Mouse (Mus musculus): ENCODE measurements at regions not wholly inside any gene's neighbourhood (a gene's known extent, or its start where the extent isn't known, plus 50 kb on each side); places are given as distances from the start of the nearest gene placed in this dataset.

DNA sequence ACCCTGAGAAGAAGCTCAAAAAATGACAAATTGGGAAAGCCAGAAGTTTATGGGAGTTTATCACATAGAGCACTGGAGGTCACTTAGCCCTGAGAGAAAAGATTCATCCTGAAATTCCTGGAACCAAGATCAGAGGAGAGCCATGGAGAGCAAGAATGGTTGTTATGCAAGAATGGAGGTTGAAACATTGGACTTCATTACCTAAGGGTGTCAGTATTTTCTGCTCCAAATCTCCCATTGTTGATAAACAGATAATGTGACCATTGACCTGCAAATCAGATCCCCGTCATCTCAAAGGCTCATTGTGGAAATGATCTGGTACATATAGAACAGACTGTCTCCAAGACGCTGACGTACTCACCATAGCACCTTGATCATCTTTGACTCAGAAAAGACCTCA lies 1477.6 kb upstream of the Slc10a2 start:
- peak; percentile 98 for DNase-seq (ENCODE audit: low read depth)

- peak; percentile 90 for DNase-seq (ENCODE audit: low read depth)
These were observed 1472.9 kb upstream of the Slc10a2 start for GRCm38 (mm10) chr8:6577868-6578634.

GRCm38 (mm10) chr8:6575241-6575640 lies 1470.1 kb upstream of the Slc10a2 start:
- no peak for DNase-seq (ENCODE audit: low read depth)

GRCm38 (mm10) chr8:6573492-6573891 lies 1468.3 kb upstream of the Slc10a2 start:
- no peak for DNase-seq (ENCODE audit: low read depth)

GRCm38 (mm10) chr8:6572066-6572665 lies 1467.0 kb upstream of the Slc10a2 start:
- no peak for DNase-seq (ENCODE audit: low read depth)

GRCm38 (mm10) chr8:6550965-6551364 lies 1445.8 kb upstream of the Slc10a2 start:
- no peak for DNase-seq (ENCODE audit: low read depth)

DNA sequence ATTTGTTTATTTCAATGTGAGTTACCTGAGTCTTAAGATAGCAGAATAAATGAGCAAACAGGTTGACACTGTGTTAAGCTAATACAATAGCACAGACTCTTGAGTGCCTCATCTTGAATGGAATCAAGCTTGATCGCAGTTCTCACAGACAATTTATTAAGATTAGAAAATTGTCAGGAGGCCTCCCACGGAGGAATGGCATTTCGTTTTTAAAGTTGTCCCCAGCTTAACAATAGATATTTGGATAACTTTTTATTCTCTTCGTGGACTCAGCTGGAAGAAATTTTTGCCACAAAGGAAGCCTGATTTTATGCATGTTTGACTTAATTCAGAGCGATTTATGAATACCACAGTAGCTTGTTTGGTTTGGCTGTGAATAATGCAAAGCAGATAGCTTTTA lies 1422.0 kb upstream of the Slc10a2 start:
- DNase-seq (ENCODE audit: low read depth), result no peak

DNA sequence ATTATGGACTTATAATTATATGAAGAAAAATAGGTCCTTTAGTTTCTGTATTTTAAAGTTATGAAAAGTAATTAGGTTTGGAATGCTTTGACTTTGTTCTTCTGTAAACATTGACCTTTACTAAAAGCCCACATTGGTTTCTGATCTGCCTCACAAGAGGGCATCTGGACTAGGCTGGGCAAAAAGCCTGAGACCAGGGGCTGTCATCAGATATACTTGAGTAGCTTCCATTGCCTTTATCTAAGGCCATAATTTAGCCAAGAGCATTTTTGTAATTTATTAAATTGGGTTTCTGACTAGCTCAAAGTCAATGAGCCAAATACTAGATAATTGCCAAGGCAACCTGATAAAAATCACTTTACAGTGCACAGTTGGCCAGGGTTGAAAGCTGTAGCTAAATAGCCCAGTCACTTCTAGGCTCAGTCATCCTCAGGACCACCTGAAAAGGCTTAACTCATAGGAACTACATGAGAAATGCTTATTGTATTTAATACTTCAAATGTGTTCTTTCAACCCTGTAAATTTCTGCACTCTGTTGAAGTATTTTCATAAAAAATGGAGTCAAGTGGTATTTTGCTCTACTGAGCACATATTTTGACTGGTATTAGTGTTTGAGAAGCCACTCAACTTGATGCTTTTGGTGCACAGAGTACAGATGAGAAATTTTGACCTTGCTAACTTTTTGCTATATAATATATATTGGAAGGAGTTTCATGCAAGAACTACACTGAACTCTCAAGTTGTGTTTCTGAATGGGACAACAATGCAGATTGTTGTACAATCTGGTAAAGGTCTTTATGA lies 1410.9 kb upstream of the Slc10a2 start:
- no peak for DNase-seq (ENCODE audit: low read depth)

GRCm38 (mm10) chr8:6492453-6492852 lies 1387.3 kb upstream of the Slc10a2 start:
- DNase-seq (ENCODE audit: low read depth), result no peak

GRCm38 (mm10) chr8:6481966-6482365 lies 1376.8 kb upstream of the Slc10a2 start:
- no peak for DNase-seq (ENCODE audit: low read depth)

- no peak for DNase-seq (ENCODE audit: low read depth)
These were observed 1365.9 kb upstream of the Slc10a2 start for GRCm38 (mm10) chr8:6471089-6471488.

- DNase-seq (ENCODE audit: low read depth), result no peak
These were observed 1351.5 kb upstream of the Slc10a2 start for GRCm38 (mm10) chr8:6456553-6457180.

- no peak for DNase-seq (ENCODE audit: low read depth)
These were observed 1343.2 kb upstream of the Slc10a2 start for GRCm38 (mm10) chr8:6448301-6448700.

GRCm38 (mm10) chr8:6439069-6439468 lies 1333.9 kb upstream of the Slc10a2 start:
- DNase-seq (ENCODE audit: low read depth), result no peak

All from gonadal fat pad, adult 2 months (tissue).